Mouse (Mus musculus) spleen, postnatal 10 days (tissue): Measurements from ENCODE around the gene Hoxc10.

Experiments
- DNase-seq, 2 experiments: peaks; one replicate each; pipeline ENCODE4 v3.0.0; 2021 to 2022; ENCODE audit warnings: low spot score in 2 of 2

The Hoxc10 gene

GRCm38 (mm10) chr15:103011928-103012486 is 45.4 kb downstream of the Hoxc10 start:
- no peak for DNase-seq

GRCm38 (mm10) chr15:103013238-103013984 is 46.8 kb downstream of the Hoxc10 start:
- peak in 1 of 2 experiments; percentile 42 for DNase-seq

- no peak for DNase-seq
These were observed 47.8 kb downstream of the Hoxc10 start for GRCm38 (mm10) chr15:103014166-103015008.

GRCm38 (mm10) chr15:103015009-103015399 is 48.4 kb downstream of the Hoxc10 start:
- no peak for DNase-seq

GRCm38 (mm10) chr15:103015406-103016166 is 49.0 kb downstream of the Hoxc10 start:
- DNase-seq: no peak

GRCm38 (mm10) chr15:103018636-103019035 is 52.0 kb downstream of the Hoxc10 start, which contains the start of gene Hoxc4:
TSS of gene Hoxc4 (plus strand) at chr15:103018934.
- DNase-seq: no peak

GRCm38 (mm10) chr15:103020899-103021418 is 54.4 kb downstream of the Hoxc10 start:
- no peak for DNase-seq
